Mouse (Mus musculus) kidney, embryonic 16.5 days (tissue): ENCODE results near the gene Eif3c. TPM values are rescaled to one million over a fixed set of nuclear protein-coding genes. Genes with fewer than 3 reads are reported as not detected.

Experiments
- ATAC-seq: fragments of 200-750 bp; cut with Nextera tagmentation; 2 replicates; pipeline ENCODE4 v1.8.0; 2017; ENCODE audit warnings: moderate TSS enrichment; ENCODE audit not compliant: low FRiP score, low TSS enrichment
- H3K27ac ChIP-seq: fragments of 300-500 bp; sonication (generic); 2 replicates; pipeline ENCODE4 v1.5.1; 2014; ENCODE audit warnings: low read length
- H3K27me3 ChIP-seq: fragments of 300-500 bp; sonication (generic); 2 replicates; pipeline ENCODE4 v1.6.1; 2014; ENCODE audit warnings: low read length, control low read depth, mixed read lengths; ENCODE audit not compliant: insufficient read depth
- H3K36me3 ChIP-seq: fragments of 300-500 bp; sonication (generic); 2 replicates; pipeline ENCODE4 v1.6.1; 2014; ENCODE audit warnings: low read length, control low read depth, mixed read lengths; ENCODE audit not compliant: insufficient read depth
- H3K4me1 ChIP-seq: fragments of 300-500 bp; sonication (generic); 2 replicates; pipeline ENCODE4 v1.6.1; 2014; ENCODE audit warnings: low read length, control low read depth, mixed read lengths; ENCODE audit not compliant: insufficient read depth
- H3K4me2 ChIP-seq: fragments of 300-500 bp; sonication (generic); replicated peaks from 2 replicates; pipeline ENCODE4 v1.6.1; 2014; ENCODE audit warnings: low read depth, low read length
- H3K4me3 ChIP-seq: fragments of 300-500 bp; sonication (generic); 2 replicates; pipeline ENCODE4 v1.5.1; 2014; ENCODE audit warnings: mild to moderate bottlenecking, low read length
- H3K9ac ChIP-seq: fragments of 300-500 bp; sonication (generic); replicated peaks from 2 replicates; pipeline ENCODE4 v1.6.1; 2014; ENCODE audit warnings: low read length
- H3K9me3 ChIP-seq: fragments of 300-500 bp; sonication (generic); 2 replicates; pipeline ENCODE4 v1.6.1; 2016; ENCODE audit warnings: low read length, control low read depth
- WGBS: fragments of 180-500 bp; shearing (Covaris S2); extraction: QIAGEN DNeasy Blood & Tissue Kit; methylation state at CpG from one replicate; pipeline ENCODE4 v1.1.7; 2014; 5-methylcytosine and 5-hydroxymethylcytosine counted together
- polyA plus RNA-seq: library from polyadenylated mRNA; unstranded; fragments of >200 nt; fragmentation: Nextera tagmentation; extraction: Ambion mirVana; gene quantifications from 2 replicates; pipeline ENCODE4 v1.2.1, GENCODE M21; 2015

Eif3c gene
- polyA plus RNA-seq, 1 experiment from 2014 or later, result 200 TPM

DNA sequence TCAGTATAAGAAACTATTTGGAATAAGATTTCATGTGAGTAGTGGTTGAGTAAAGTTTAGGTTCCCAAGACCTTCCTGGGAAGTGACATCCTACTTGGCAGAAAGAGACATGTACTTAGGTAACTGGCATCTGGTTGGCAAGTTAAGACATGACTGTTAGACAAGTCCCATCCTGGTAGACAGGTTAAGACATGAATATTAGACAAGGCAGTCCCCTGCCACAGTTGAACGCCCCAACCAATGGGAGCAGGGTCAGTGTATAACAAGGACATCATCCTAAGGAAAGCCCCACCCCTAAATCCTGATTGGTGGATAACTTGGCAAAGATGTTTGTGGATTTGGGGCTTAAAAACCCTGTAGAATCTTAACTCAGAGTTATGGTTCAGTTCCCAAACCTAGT, 32.8 kb downstream of the Eif3c start:
- Histone ChIP-seq H3K4me2 (no peak overlapping the region), H3K9ac (no peak overlapping the region), H3K4me3 (no peak overlapping the region), H3K27me3 (peaks cover 11% of the 10 kb centered on the region), H3K4me1 (0 out of 2 replicates have a peak, but pooled peaks cover 4% of the 10 kb centered on the region), H3K27ac (no peak overlapping the region), H3K9me3 (no peaks in the 10 kb centered on the region), H3K36me3 (no peaks in the 10 kb centered on the region)
- no peak for ATAC-seq
- 68% methylated on average over 1 of the region's 1 CpGs for WGBS

DNA sequence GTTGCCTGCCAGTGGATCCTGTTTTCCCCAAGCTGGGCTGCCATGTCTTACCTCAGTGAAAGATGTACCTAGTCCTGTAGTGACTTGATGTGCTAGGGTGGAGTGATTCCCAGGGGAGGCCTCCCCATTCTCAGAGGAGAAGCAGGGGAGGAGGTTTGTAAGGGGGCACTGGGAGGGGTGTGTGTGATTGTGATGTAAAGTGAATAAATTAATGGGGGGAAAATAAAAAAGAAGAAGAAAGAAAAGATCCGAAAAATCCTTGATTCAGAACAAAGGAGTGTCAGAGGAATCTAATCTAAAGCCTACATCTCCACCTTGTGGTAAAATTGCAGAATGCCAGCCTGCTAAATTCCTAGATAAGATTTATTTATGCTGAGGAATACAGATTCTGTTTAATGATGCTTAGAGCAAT, 38.0 kb downstream of the Eif3c start:
- no peaks in the 10 kb centered on the region for H3K27me3 ChIP-seq
- no peaks in the 10 kb centered on the region for H3K9me3 ChIP-seq
- no peak overlapping the region for H3K27ac ChIP-seq
- H3K9ac ChIP-seq, result 0 out of 2 replicates have a peak overlapping the region, but pooled peaks have one; percentile 42
- no peak for ATAC-seq
- H3K4me1 ChIP-seq, result no peaks in the 10 kb centered on the region
- H3K36me3 ChIP-seq, result no peaks in the 10 kb centered on the region
- WGBS, result 8% methylated on average over 1 of the region's 1 CpGs
- H3K4me3 ChIP-seq, result no peak overlapping the region
- no peak overlapping the region for H3K4me2 ChIP-seq

DNA sequence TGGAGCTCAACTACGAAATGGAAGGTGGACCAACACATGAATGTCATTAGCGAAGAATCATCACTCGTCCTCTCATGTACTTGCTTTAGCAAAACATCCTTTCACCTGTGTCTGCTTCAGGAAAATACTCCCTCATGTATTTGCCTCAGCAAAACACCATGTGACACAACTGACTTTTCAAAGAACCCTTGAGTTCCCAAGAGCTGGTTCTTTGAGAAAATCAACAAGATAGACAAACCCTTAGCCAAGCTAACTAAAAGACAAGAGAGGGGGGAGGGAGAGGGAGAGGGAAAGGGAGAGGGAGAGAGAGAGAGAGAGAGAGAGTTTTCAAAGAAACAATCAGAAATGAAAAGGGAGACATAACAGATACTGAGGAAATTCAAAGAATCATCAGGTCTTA, 42.9 kb downstream of the Eif3c start:
- no peaks in the 10 kb centered on the region for H3K36me3 ChIP-seq
- no peak overlapping the region for H3K9ac ChIP-seq
- ATAC-seq, result no peak
- no peaks in the 10 kb centered on the region for H3K9me3 ChIP-seq
- WGBS, result 79% methylated on average over 3 of the region's 3 CpGs
- H3K4me3 ChIP-seq, result no peak overlapping the region
- H3K27me3 ChIP-seq, result 0 out of 2 replicates have a peak, but pooled peaks cover 3% of the 10 kb centered on the region
- H3K4me1 ChIP-seq, result no peaks in the 10 kb centered on the region
- H3K27ac ChIP-seq, result no peak overlapping the region
- H3K4me2 ChIP-seq, result no peak overlapping the region

DNA sequence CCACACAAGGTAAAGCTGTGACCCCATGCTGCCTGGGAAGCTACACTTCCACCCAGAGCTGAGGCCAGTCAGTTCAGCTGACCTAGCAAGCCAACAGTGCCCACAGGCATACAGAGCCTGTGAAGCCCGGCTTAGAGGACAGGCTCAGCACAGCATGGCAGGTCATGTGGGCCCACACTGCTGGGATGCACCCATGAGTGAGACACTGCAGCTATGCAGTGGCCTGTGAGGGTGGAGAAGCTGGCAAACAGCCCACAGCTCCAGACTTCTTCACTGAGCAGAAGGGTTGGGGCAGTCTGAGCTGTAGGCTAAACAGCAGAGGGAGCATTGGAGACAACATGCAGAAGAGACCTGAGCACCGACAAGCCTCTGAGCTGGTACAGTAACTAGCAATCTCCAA, 46.7 kb downstream of the Eif3c start:
- Histone ChIP-seq H3K27me3 (0 out of 2 replicates have a peak, but pooled peaks cover 3% of the 10 kb centered on the region), H3K9me3 (no peaks in the 10 kb centered on the region), H3K4me1 (no peaks in the 10 kb centered on the region), H3K9ac (no peak overlapping the region), H3K4me3 (no peak overlapping the region), H3K36me3 (no peaks in the 10 kb centered on the region), H3K4me2 (no peak overlapping the region), H3K27ac (no peak overlapping the region)
- 61% methylated on average over 2 of the region's 2 CpGs for WGBS
- no peak; the same call in 1 of the 2 replicates for ATAC-seq

DNA sequence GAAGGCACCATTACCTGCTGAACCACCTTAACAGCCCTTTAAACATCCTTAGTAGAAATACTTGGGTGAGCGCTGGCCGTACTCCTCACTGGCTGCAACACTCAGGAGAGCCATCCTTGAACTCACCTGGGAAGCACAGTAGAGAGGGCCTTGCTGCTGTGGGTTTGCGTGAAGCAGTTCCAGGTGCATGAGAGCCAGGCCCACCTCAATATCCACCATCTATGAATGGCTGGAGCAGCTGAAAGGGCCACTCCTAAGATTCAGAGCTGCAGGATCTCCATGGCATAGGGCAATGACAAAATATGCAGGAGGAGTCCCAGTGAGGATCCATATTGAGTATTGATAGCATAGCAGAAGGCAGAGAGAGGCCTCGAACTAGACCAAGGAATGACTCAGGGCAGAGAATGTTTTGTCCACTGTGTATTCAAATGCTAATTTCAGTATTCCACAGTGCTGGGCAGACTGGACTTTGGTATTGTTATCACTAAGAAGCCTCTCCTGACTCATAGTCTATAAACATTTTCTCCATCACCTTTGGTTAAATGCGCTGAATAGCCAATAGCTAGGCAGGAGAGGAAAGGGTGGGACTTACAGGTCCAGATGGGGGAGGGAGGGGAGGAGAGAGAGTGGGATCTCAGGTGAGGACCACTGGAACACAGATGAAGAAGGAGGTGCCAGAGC, 47.8 kb downstream of the Eif3c start:
- Histone ChIP-seq H3K4me2 (no peak overlapping the region), H3K9ac (no peak overlapping the region)
- WGBS, result 85% methylated on average over 5 of the region's 5 CpGs

DNA sequence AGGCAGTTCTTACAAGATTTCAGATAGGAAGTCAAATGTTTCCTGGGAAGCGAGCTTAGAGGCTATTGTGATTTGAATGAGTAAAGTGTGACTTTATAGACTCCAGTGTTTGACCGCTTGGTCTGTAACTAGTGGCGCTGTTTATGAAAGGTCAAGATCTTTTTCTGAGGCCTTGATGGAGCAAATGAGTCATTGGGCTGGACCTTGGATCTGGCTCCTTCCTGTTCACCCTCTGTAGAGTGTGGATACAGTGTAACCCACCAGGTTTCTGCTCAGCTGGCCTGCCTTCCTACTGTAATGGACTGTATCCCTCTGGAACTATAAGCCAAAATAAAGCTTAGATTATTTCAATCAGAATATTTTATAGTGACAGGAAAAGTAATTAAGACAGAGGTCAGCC, 54.9 kb downstream of the Eif3c start:
- H3K27me3 ChIP-seq, result no peaks in the 10 kb centered on the region
- H3K27ac ChIP-seq, result no peak overlapping the region
- no peaks in the 10 kb centered on the region for H3K9me3 ChIP-seq
- ATAC-seq, result no peak
- H3K36me3 ChIP-seq, result no peaks in the 10 kb centered on the region
- no peak overlapping the region for H3K9ac ChIP-seq
- WGBS, result 75% methylated on average over 3 of the region's 3 CpGs
- no peaks in the 10 kb centered on the region for H3K4me1 ChIP-seq
- no peak overlapping the region for H3K4me2 ChIP-seq
- H3K4me3 ChIP-seq, result no peak overlapping the region

More for the DNA sequence above, 47.8 kb downstream of the Eif3c start:
- Histone ChIP-seq H3K4me1 (no peaks in the 10 kb centered on the region), H3K9me3 (no peaks in the 10 kb centered on the region), H3K27ac (no peak overlapping the region), H3K36me3 (no peaks in the 10 kb centered on the region), H3K27me3 (0 out of 2 replicates have a peak, but pooled peaks cover 3% of the 10 kb centered on the region), H3K4me3 (no peak overlapping the region)
- ATAC-seq, result no peak

DNA sequence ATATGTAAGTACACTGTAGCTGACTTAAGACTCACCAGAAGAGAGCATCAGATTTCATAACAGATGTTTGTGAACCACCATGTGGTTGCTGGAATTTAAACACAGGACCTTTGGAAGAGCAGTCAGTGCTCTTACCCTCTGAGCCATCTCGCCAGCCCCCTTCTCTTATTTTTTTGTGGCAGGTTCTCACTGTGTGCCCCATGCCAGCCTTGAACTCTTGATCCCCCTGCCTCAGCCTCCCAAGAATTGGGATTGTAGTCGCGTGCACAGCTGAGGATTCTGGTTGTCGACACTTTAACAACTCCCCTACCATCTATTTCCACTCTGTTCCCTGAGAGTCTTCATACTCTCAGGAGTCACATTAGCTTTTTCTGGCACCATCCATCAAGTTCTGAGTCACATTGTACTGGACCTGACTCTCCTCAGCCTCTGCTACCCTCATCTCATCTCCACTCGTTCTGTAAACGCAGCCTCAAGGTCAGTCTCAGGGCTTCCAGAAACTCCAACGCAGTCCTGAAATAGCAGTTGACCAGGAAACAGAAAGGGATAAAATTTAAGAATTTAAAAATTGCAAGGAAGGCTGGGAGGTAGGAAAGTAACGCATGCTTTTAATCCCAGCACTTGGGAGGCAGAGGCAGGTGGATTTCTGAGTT, 59.0 kb downstream of the Eif3c start:
- H3K9ac ChIP-seq, result no peak overlapping the region
- H3K27me3 ChIP-seq, result no peaks in the 10 kb centered on the region
- no peak overlapping the region for H3K4me3 ChIP-seq
- 78% methylated on average over 8 of the region's 8 CpGs for WGBS
- H3K36me3 ChIP-seq, result no peaks in the 10 kb centered on the region
- no peak for ATAC-seq
- H3K9me3 ChIP-seq, result no peaks in the 10 kb centered on the region
- H3K27ac ChIP-seq, result no peak overlapping the region
- no peak overlapping the region for H3K4me2 ChIP-seq
- peaks cover 6% of the 10 kb centered on the region for H3K4me1 ChIP-seq

DNA sequence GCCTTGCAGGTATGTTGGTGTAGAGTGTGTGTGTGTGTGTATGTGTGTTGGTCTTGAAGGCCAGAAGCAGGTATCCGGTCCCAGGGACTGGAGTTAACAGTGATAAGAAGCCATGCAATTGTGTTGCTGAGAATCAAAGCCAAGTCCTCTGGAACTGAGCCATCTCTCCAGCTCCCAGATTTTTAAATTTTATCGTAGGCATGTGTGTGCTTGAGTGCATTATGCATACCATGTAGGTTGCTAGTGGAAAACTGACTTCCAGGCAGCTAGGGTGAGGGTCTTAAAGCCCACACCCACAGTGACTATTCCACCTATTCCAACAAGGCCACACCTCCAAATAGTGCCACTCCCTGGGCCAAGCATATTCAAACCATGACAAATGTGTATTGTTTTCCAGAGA, 61.3 kb downstream of the Eif3c start:
- Histone ChIP-seq H3K4me2 (no peak overlapping the region), H3K4me3 (no peak overlapping the region), H3K36me3 (peaks cover 13% of the 10 kb centered on the region), H3K27ac (no peak overlapping the region), H3K9ac (no peak overlapping the region), H3K27me3 (no peaks in the 10 kb centered on the region), H3K9me3 (no peaks in the 10 kb centered on the region), H3K4me1 (peaks cover 11% of the 10 kb centered on the region)
- 82% methylated on average over 2 of the region's 2 CpGs for WGBS
- no peak for ATAC-seq

DNA sequence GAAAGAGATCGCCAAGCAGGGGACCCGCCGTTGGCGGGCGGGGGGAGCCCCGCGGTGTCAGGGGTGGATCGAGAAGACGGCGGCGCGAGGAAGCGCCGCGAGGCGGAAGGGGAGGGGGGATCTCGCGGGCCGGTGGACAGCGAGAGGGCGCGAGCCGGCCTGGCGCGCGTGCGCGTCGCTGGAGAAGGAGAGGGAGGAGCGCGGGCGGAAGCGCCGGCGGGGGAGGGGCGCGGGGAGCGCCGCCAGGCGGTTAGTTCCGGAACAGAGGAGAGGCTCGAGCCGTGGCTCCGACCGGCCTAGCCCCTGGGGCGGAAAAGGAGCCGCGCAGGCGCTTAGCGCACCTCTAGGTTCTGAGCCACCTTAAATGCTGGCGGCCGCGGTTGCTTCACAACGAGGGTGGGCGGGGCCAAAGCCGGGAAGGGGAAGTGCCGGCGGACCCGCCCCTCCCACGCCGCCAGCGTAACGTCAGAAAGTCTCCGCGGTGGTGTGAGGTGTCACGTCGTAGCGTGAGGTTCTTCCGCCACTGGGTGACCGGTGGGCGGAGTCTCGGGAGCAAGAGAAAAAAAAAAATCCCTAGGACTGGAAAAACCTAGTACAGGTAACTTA, 62.8 kb downstream of the Eif3c start, which contains the start of gene Atxn2l:
TSS of gene Atxn2l (minus strand) at position 165 of the 606 bp plus-strand sequence.
- H3K9ac ChIP-seq, result peak within 1 kb of the TSS; percentile 99
- H3K27me3 ChIP-seq, result no peaks in the 10 kb centered on the region
- WGBS, result under 1% methylated on average over 57 of the region's 72 CpGs
- peak within 1 kb of the TSS; percentile 100 for H3K27ac ChIP-seq
- H3K4me3 ChIP-seq, result peak within 1 kb of the TSS; percentile 99
- peaks cover 29% of the 10 kb centered on the region for H3K36me3 ChIP-seq
- peaks cover 11% of the 10 kb centered on the region for H3K4me1 ChIP-seq
- peak; percentile 94 for ATAC-seq
- no peaks in the 10 kb centered on the region for H3K9me3 ChIP-seq
- H3K4me2 ChIP-seq, result peak within 1 kb of the TSS; percentile 74

DNA sequence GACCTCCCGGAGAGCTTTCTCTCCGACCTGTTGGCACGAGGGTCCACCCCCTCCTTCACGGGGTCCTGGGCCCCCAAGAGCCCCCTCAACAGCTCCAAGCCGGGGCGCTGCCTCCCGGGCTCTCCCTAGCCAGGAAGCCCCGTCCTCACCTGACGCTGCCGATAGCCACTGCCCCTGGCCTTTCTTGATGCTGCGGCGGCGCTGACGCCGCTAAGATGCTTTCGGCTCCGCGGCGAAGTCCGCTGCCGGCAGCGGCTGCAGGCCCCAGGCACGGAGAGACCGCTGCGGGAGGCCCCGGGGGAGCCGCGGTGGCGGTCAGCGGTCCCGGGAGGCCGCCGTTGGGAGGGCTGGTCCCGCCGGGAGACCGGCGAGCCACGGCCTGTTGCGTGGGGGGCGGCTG, 63.5 kb downstream of the Eif3c start:
- peak overlapping the region; percentile 99 for H3K4me3 ChIP-seq
- no peak for ATAC-seq
- H3K36me3 ChIP-seq, result peaks cover 35% of the 10 kb centered on the region
- no peaks in the 10 kb centered on the region for H3K27me3 ChIP-seq
- WGBS, result 0% methylated on average over 40 of the region's 40 CpGs
- H3K9ac ChIP-seq, result peak overlapping the region; percentile 99
- H3K9me3 ChIP-seq, result no peaks in the 10 kb centered on the region
- H3K4me2 ChIP-seq, result peak overlapping the region; percentile 74
- peak overlapping the region; percentile 100 for H3K27ac ChIP-seq
- H3K4me1 ChIP-seq, result peaks cover 11% of the 10 kb centered on the region
